Mouse (Mus musculus): Measurements from ENCODE around the gene Rita1.

Rita1 gene

DNA sequence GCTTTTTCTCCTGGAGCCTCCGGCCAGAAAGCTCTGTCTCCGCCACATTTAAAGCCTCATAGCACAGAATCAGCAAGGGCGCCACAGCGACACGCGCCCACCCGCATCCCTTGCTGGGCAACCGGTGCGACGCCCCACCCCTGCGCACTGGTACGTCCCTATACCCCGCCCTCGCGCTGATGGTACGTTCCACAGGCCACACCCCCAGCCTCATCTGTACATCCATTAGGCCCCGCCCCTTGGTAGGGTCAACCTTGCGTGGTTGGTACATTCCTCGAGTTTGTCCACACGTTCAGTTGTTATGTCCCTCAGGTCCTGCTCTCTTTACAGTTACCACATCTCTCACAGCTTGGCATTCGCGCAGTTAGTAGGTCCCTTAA, at the start of gene Rita1, which contains the start of gene Ddx54:
Gene Rita1 (minus strand): TSS at position 148 of the 380 bp plus-strand sequence.
Gene Ddx54 (plus strand): TSS at position 298 of the 380 bp plus-strand sequence.
- peak; percentile 96 to 99 for DNase-seq

DNA sequence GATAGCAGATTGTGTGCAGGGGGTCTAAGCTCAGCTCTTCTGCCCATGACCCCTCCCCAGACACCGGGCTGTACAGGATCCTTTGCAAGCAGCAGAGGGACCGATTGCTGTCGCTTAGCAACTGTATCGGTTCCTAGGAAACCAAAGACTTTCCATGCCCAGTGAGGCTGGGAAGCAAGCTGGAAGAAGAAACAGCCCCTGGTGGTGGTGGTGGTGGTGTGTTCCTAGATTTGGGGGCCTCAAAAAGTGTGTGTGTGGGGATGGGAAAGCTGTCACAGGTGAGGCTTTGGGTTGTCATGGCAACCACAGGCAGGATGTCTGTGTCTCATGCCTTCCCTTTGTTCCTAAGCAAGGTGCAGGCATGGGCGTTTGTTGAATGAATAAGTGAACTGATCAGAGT, 48.4 kb upstream of the Rita1 start:
- DNase-seq, result no peak

DNA sequence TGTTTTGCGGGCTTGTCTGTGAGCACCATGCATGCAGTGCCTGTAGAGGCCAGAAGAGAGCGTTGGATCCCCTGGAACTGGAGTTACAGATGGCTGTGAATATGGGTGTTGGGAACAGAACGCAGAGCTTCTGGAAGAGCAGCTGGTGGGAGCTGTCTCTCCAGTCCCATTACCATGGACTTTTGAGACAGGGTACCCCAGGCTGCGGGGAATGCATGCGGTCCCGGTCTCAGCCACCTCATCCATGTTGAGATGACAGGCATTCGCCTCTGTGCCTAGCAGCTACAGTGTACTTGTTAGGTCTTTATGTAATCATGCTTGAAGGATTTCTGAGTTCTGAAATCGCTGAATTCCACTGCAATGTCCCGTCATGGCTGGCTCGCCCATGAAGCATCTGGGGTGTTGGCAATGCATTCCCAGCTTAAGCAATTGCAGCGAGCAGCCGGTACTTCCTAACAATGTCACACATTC, 43.9 kb upstream of the Rita1 start:
- no peak for DNase-seq

DNA sequence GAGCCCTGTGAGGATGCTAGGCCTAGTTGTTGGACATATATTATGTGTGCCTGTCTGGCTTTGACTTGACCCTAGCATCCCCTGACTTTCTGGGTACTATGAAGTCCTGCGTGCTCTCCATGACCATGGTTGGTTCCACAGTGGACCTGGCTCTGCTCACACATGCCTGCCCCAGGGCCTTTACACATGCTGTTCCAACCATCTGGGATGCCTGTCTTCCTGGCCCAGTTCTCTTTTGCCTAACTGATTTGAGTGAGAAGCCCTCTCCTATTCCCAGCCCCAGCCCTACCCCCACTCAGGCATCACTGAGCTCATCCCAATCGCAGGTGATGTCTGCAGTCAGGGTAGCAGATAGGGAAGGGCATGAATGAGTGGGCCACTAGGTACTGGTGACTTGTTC, 41.5 kb upstream of the Rita1 start:
- no peak for DNase-seq

DNA sequence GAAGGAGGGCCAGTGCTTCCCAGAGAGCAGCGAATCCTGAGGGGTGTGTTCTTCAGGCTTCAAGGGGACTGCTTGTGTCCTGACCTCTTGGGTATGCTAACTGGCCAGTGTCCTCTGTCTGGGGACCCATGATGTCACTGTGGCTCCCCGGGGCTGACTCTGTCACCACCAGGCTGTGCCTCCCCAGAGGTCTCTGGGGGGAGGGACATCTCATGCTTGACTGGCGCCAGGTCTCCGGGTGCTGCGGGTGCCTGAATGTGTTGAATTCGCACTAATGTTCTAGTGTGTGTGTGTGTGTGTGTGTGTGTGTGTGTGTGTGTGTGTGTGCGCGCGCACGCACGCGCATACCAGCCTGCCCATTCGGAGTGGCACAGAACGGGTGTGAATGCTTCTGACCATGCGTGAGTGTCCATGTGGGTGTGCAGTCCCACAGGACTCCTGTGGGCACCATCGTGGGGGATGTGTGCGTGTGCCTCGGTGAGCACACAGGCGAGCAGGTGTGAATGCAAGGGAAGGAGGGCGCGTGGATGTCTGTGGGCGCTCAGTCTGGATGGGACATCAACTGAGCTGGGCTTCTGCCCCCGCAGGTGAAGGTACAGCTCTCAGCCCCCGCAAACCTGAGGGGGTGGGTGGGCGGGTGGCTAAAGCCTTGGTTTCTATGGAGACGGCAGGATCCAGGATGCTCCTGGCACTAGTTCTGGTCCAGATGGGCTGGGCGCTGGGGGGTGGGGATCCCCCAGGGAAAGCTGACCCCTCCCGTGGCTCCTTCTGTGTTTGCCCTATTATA, 40.7 kb upstream of the Rita1 start:
- no peak for DNase-seq

GRCm38 (mm10) chr5:120651230-120651629, 38.8 kb upstream of the Rita1 start:
- no peak for DNase-seq

DNA sequence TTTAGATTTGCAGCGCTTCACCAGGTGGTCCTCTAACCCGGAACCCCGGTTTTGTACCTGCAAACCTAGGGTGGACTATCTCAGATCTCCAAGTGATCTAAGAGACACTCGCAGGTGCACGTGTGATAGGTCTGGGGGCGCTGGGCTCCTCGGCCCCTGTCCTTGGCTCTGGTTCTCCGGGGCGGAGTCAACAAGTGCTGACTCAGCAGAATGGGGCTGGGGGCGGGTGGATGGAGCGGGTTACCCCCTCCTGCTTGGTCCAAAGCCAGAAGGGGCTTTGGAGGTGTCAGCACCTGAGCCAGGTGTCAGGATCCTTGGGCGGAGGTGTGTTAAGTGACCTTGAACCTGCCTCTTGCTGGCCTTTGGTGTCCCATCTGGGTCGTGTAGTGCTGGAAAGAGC, 37.5 kb upstream of the Rita1 start:
- DNase-seq, result no peak

GRCm38 (mm10) chr5:120649374-120649933, 37.1 kb upstream of the Rita1 start:
- DNase-seq, result no peak

GRCm38 (mm10) chr5:120648569-120649373, 36.4 kb upstream of the Rita1 start, which contains the start of gene Rasal1:
Gene Rasal1, plus strand, starts transcription at chr5:120648812.
- DNase-seq, result peak in 1 of 2 experiments; percentile 17

DNA sequence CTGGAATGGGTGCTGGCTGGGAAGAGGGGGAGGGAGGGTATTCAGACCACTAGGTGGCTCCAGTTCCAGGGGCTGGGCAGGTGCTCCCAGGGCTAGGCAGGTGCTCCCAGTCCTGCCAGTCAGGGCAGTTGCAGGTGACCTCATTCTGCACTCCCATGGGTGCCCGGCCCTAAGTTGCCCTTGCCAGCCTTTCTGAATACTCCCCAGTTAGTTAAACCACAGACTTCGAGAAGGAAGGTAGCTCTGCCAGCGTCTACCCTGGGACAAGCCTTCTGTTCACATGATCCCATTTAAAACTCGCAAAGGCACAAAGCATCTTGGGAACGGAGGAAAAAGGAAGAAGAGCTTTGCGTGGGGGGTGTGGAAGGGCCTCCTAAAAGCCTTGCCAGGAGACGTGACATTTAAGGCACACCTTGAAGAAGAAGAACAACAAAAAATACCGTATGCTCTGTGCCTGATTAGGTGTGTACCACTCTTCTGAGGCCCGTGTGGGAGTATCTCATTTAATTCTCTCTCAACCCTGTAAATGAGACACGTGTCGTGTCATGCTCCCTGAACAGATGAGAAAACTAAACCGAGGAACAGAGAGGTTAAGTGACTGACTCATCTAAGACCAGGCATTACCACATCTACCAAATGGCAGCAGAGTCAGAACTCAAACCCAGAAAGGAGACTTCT, 35.6 kb upstream of the Rita1 start:
- DNase-seq, result no peak

DNA sequence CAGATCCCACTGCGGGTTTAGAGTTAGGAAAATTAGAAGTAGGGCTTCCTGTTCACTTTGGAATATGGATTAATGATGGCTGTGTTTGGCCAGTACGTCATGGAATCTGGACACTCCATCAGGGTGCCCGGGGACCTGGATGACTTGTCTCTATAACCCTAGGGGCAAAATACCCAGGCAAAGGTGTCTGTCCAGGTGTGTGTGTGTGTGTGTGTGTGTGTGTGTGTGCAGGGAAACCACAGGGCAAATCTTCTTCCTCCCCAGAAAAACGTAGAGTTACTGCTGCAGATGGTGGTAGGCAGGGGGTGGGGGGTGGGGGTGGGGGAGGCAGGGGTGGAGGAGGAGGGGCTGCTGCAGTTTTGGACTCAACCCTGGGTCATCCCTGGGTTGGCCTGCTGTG, 35.0 kb upstream of the Rita1 start:
- no peak for DNase-seq

DNA sequence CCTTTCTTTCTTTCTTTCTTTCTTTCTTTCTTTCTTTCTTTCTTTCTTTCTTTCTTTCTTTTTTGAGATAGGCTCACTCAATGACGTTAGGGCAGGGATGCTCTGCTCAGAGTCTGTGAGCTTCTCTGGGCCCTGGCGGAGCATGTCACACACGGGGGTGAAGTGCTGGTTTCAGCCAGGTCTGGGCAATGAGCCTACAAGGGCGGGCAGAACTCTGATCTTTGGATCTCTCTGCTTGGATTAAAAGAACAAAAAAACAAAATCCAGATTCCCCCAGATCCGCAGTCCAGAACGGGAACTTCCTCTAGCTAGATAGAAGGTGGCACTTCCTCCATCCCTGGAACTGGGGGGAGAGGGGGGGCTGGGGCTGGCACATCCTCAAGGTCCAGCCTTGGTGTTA, 33.5 kb upstream of the Rita1 start:
- DNase-seq, result peak; percentile 72 to 75

GRCm38 (mm10) chr5:120644227-120644626, 31.8 kb upstream of the Rita1 start:
- no peak for DNase-seq

GRCm38 (mm10) chr5:120643365-120644085, 31.1 kb upstream of the Rita1 start:
- peak in 1 of 2 experiments; percentile 39 for DNase-seq

DNA sequence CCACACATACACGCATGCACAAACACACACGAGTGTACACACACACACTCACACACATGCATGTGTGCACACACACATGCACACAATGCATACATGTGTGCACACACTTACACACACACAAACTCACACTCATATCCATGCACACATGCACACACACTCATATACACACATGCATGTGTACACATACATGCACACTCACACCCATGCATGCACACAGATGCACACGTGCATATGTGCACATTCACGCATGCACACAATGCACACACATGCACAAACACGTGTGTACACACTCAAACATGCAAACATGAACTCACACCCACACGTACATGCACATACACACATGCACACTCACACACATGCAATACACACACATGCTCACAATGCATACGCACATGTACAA, 27.7 kb upstream of the Rita1 start:
- no peak for DNase-seq

GRCm38 (mm10) chr5:120635633-120636032, 23.2 kb upstream of the Rita1 start:
- no peak for DNase-seq

- DNase-seq, result no peak
Observed at GRCm38 (mm10) chr5:120634860-120635259, 22.5 kb upstream of the Rita1 start.

DNA sequence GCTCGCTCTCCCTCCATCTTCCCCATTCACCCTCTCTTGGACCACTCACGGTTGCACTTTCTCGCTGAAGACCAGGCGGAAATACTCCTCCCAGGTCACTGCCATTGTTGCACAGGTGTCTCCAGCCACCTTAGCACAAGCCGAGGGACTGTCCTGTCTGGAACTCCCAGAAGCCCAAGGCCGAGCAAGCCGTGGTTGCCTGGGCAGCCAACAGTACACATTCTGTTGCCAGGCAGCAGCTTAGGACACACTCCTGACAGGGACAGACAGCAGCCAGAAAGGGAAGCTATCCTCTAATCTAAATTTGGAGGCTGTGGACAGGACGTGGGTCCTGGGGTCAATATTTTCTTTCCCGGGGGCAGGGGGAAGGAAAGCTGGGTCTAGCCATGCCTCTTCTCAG, 21.7 kb upstream of the Rita1 start, which contains the start of gene Cfap73:
Gene Cfap73 (minus strand): TSS at position 105 of the 400 bp plus-strand sequence.
- DNase-seq, result no peak

DNA sequence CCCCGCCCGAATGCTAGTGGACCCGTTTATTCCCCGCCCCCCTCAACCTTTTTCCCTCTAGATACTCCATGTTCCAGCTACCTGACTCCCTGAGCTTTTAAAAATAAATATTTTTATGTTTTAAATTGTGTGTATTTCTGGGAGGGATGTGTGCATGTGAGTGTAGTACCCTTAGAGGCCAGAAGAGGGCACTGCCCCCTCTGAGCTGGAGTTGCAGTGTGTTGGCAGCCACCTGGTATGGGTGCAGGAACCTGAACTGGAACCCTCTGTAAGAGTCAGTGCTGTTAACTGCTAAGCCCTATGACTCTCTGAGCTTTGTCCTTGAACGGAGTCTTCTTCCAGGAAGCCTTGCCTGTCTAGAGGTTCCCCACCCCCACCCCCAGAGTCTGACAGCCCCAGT, 19.5 kb upstream of the Rita1 start:
- DNase-seq, result no peak

DNA sequence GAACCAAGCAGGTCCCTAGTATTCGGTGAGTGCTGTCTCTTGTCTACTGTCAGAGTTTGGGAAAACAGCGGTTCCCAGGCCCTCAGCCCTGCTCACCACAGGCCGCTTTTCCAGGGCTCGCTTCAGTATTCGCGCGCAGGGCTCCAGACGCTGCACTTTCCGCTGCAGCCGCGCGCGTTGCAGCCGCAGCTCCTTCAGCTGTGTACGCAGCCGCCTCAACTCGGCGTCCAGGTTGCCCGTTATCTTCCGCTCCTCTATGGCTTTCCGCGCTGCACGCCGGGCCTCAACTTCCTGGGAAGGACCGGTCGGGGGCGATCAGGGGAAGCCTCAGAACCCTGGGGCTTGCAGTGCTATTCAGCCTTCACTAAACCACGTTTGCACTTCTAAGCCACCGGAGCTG, 18.7 kb upstream of the Rita1 start:
- no peak for DNase-seq

DNA sequence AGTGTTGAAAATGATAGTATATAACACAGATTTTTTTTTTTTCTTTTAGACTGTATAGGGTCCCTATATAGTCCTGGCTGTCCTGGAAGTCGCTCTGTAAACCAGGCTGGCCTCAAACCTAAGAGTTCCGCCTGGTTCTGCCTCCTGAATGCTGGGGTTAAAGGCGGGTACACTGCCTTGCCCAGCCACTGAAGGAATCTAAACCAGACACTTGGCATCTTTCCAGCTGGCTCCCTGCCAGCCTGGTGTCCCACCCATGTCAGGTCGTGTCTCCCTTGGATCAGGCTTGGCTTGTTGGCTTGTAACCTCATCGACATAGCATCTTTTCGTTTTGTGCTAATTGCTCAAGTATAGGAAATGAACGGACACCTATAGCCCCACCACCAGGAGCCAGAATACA, 16.2 kb upstream of the Rita1 start:
- DNase-seq, result no peak

Data from kidney, adult 8-10 months (tissue).